Mouse (Mus musculus) colon, adult 2 months (tissue): ENCODE results near the gene Baiap2. TPM values are rescaled to one million over a fixed set of nuclear protein-coding genes. Genes with fewer than 3 reads are reported as not detected.

Experiments used
- polyA plus RNA-seq: library from polyadenylated mRNA; depleted of rRNA; stranded (reverse); fragments of >200 nt; gene quantifications from 2 replicates; pipeline ENCODE4 v1.2.3, GENCODE M21; 2012; rRNA removed

The Baiap2 gene
- polyA plus RNA-seq: 36.8 and 43.8 TPM in 2 replicates

DNA sequence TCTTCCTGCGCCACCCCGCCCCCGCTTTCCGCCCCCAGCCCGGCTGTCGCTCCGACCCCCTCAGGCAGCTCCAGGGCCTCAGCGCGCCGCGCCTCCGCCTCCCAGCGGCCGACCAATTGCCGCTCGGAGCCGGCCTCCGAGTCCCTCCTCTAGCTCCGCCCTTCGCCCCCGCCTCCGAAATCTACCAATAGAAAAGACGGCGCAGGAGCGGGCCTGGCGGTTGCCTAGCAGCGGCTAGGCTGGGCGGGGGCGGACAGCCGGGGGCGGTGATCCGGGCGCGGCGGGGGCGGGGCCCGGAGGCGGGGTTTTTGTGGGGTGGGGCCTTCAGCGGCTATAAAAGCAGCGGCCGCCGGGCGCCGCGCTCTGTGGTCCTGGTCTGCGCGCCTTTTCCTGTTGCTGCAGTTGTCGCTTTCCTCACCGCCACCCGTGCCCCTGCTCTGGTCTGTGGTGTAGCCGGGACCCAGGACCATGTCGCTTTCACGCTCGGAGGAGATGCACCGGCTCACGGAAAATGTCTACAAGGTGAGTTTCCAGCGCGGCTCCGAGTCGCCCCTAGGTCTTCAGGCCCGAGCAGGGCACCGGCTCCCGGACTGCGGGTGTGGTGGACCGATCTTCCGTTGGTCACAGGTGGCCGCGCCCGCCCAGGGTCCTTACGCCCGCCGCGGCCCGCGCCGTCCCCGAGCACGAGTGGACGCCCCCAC lies at the start of gene Baiap2:
Baiap2 (plus strand) TSS at position 37 of the 701 bp plus-strand sequence.

DNA sequence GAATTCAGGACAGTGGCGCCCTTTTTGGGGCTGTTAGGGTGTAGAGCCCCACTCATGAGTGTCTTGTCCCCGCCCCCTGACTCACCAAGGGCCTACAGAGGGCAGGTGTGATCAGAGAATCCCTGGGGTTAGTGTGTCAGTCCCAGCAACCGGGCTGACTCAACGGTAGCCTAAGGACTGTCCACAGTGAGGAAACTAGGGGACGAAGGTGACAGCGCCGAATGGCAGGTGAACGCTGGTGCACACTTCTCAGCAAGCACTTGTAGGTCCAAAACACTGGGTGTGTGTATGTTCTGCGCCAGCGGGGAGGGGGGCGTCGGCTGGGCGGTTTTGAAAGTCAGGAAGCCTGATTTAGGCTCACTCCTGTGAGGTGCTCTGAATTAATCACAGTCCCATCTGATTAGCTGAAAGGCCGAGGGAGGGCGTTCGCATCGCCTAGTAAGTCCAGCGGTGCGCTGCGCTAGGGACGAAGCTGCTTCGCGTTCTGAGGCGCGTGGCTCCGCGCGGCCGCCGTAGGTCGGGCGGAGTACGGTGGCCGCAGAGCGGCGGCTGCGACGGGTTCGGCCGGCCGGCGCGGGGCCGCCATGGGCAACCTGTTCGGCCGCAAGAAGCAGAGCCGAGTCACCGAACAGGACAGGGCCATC lies 29.1 kb upstream of the Baiap2 start, which contains the start of gene Chmp6:
Chmp6 (plus strand) TSS at position 151 of the 644 bp plus-strand sequence.

GRCm38 (mm10) chr11:120046553-120047191 lies 104.1 kb downstream of the Baiap2 start, which contains the start of gene Aatk:
Aatk (minus strand) TSS chr11:120047167.

Other genes starting within 250 kb of the Baiap2 start
- 106 and 124 TPM in 2 replicates for gene Chmp6, start 29.3 kb upstream of the Baiap2 start, polyA plus RNA-seq
- gene Aatk, start 104.4 kb downstream of the Baiap2 start, polyA plus RNA-seq: 12.2 and 13.2 TPM in 2 replicates
- 10.0 and 13.5 TPM in 2 replicates for gene Cep131, start 144.1 kb downstream of the Baiap2 start, polyA plus RNA-seq
- gene Tepsin, start 156.0 kb downstream of the Baiap2 start, polyA plus RNA-seq: 65.5 and 70.7 TPM in 2 replicates
- 77.8 and 86.6 TPM in 2 replicates for gene Ndufaf8, start 156.2 kb downstream of the Baiap2 start, polyA plus RNA-seq
- 97.5 and 115 TPM in 2 replicates for gene Slc38a10, start 208.6 kb downstream of the Baiap2 start, polyA plus RNA-seq